Mouse (Mus musculus): ENCODE results near the gene Tspan17.

- TF ChIP-seq CTCF (IDR thresholded peaks at IDR 0.05; ENCODE audit: borderline replicate concordance, insufficient read depth, low read depth, low read length) (no peak), POLR2A (IDR thresholded peaks at IDR 0.05; ENCODE audit: borderline replicate concordance, insufficient read depth, low read length) (no peak)
Measured at GRCm38 (mm10) chr13:54748721-54749060, 40.5 kb upstream of the Tspan17 start.

Measured in cerebellum, adult 2 months (tissue).